8 mouse cellular contexts compared by ENCODE assay signal in the genomic region with DNA sequence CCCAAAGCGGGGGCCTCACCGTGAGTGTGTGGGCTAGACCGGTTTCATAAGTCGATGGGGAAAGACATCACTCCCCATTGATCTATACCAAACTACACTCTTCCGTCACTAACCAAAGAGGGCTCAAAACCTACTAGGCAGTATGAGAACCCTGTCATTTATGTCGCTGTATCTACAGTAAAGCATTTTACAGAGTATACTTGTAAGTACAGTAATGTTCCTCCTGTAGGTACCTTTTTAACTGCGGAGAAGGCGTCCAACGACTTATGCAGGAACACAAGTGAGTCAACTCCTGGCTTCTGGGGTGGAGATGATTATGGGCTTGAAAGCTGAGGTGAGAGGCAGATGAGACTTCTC. TPM values are rescaled to one million over a fixed set of nuclear protein-coding genes. Genes with fewer than 3 reads are reported as not detected.
A peak's percentile ranks its signal among the peaks of the same experiment; 100 is the strongest.
DNase-seq lines count a peak whose midpoint lies in the region; ATAC-seq and TF ChIP-seq lines count a peak whose summit lies in the region.

No protein-coding gene starts in this region.

- no peaks in the 10 kb centered on the region for H3K27me3 ChIP-seq in intestine, embryonic 14.5 days (replicated peaks; ENCODE audit: control insufficient read depth, insufficient read depth, low read length)
- no peaks in the 10 kb centered on the region for H3K27me3 ChIP-seq in neural tube, embryonic 12.5 days (replicated peaks)

- no peak for TF ChIP-seq POLR2A in lung, adult 2 months (IDR thresholded peaks at IDR 0.05; ENCODE audit: borderline replicate concordance, extremely low read depth, low read depth, low read length)
- no peak for TF ChIP-seq POLR2A in cortical plate, adult 2 months (IDR thresholded peaks at IDR 0.05; ENCODE audit: extremely low read depth, insufficient read depth, low read length)

- no peak for TF ChIP-seq CTCF in lung, adult 2 months (IDR thresholded peaks at IDR 0.05; ENCODE audit: insufficient read depth, low read length)
- TF ChIP-seq CTCF in cortical plate, adult 2 months (IDR thresholded peaks at IDR 0.05; ENCODE audit: extremely low read depth, insufficient read depth, low read length): no peak

- peak overlapping the region; percentile 77 for H3K4me3 ChIP-seq in lung, adult 2 months (replicated peaks; ENCODE audit: extremely low read depth, low read depth, low read length)
- peak overlapping the region; percentile 67 for H3K4me3 ChIP-seq in cortical plate, adult 2 months (ENCODE audit: insufficient read depth, low read length)
- H3K4me3 ChIP-seq in intestine, embryonic 14.5 days (ENCODE audit: low read depth, low read length): peak overlapping the region; percentile 87
- peak overlapping the region; percentile 90 for H3K4me3 ChIP-seq in neural tube, embryonic 12.5 days

- peaks cover 26% of the 10 kb centered on the region for H3K36me3 ChIP-seq in intestine, embryonic 14.5 days (ENCODE audit: control insufficient read depth, insufficient read depth, low read length)
- peaks cover 32% of the 10 kb centered on the region for H3K36me3 ChIP-seq in neural tube, embryonic 12.5 days

- DNase-seq in lung, adult 2 months: no peak
- DNase-seq in lung, postnatal 36 days: no peak
- no peak for DNase-seq in intestine, embryonic 14.5 days (ENCODE audit: low spot score)
- DNase-seq in cerebellum, adult 9-10 months: no peak
- no peak for DNase-seq in gastrocnemius, postnatal 4 days (ENCODE audit: low spot score in 2 of 2)
- DNase-seq in gastrocnemius, adult 18-20 months (ENCODE audit: low spot score): no peak

- peak overlapping the region; percentile 84 for H3K4me2 ChIP-seq in intestine, embryonic 14.5 days (ENCODE audit: low read length)
- peak overlapping the region; percentile 88 for H3K4me2 ChIP-seq in neural tube, embryonic 12.5 days (replicated peaks)

- WGBS in lung, adult 2 months: 15% methylated on average over 9 of the region's 9 CpGs
- 10% methylated on average over 9 of the region's 9 CpGs for WGBS in intestine, embryonic 14.5 days
- WGBS in neural tube, embryonic 12.5 days: 13% methylated on average over 9 of the region's 9 CpGs

- no peak for ATAC-seq in intestine, embryonic 14.5 days (replicated peaks; ENCODE audit: low FRiP score, low TSS enrichment, low read depth)
- ATAC-seq in neural tube, embryonic 12.5 days (ENCODE audit: low FRiP score, low read depth): no peak; the same call in 1 of the 2 replicates

- peaks cover 8% of the 10 kb centered on the region for H3K4me1 ChIP-seq in lung, adult 2 months (ENCODE audit: control insufficient read depth, insufficient read depth, low read length)
- H3K4me1 ChIP-seq in cortical plate, adult 2 months (ENCODE audit: control insufficient read depth, insufficient read depth, low read length): peaks cover 1% of the 10 kb centered on the region; the same call in 1 of the 2 replicates
- H3K4me1 ChIP-seq in intestine, embryonic 14.5 days (replicated peaks; ENCODE audit: control insufficient read depth, insufficient read depth, low read length): peaks cover 14% of the 10 kb centered on the region
- peaks cover 18% of the 10 kb centered on the region for H3K4me1 ChIP-seq in neural tube, embryonic 12.5 days

- no peak overlapping the region for H3K27ac ChIP-seq in cortical plate, adult 2 months (ENCODE audit: insufficient read depth, low read length)
- no peak overlapping the region for H3K27ac ChIP-seq in intestine, embryonic 14.5 days (ENCODE audit: low read depth)
- no peak overlapping the region for H3K27ac ChIP-seq in neural tube, embryonic 12.5 days

- no peaks in the 10 kb centered on the region for H3K9me3 ChIP-seq in intestine, embryonic 14.5 days (ENCODE audit: control insufficient read depth, low read length)
- H3K9me3 ChIP-seq in neural tube, embryonic 12.5 days: no peaks in the 10 kb centered on the region

- H3K9ac ChIP-seq in intestine, embryonic 14.5 days (ENCODE audit: low read length): peak overlapping the region; percentile 80
- peak overlapping the region; percentile 78 for H3K9ac ChIP-seq in neural tube, embryonic 12.5 days

RNA-seq across cellular contexts. Expression of a gene that starts 0.6 kb away (rescaled TPM):
- polyA plus RNA-seq in lung, adult 2 months (2012; rRNA removed): 12.8 and 13.5 TPM in 2 replicates
- polyA plus RNA-seq in cortical plate, adult 2 months (2012; rRNA removed): 33.1 and 34.5 TPM in 2 replicates
- 31.5 and 32.9 TPM in 2 replicates for polyA plus RNA-seq in intestine, embryonic 14.5 days (2014; fragmentation: Nextera tagmentation; extraction: Ambion mirVana)
- 37.5 and 38.8 TPM in 2 replicates for polyA plus RNA-seq in neural tube, embryonic 12.5 days (2016; fragmentation: Nextera tagmentation; extraction: Ambion mirVana)
- total RNA-seq in gastrocnemius, postnatal 4 days (2021): 10 to 100 TPM; 18.2 to 20.1 TPM
- total RNA-seq in gastrocnemius, adult 18-20 months (2021): 10 to 100 TPM; 18.0 to 18.6 TPM
